Mouse (Mus musculus): ENCODE data around the gene Pgbd5. TPM values are rescaled to one million over a fixed set of nuclear protein-coding genes. Genes with fewer than 3 reads are reported as not detected.

The Pgbd5 gene
- total and polyA plus RNA-seq, 3 experiments = 0.89 to 3.9 (median 3.1) TPM

GRCm38 (mm10) chr8:124392271-124393012 is 47.0 kb downstream of the Pgbd5 start:
- no peak for DNase-seq (ENCODE audit: extremely low read depth)
- H3K4me1 ChIP-seq (ENCODE audit: control insufficient read depth in 1 of 2, insufficient read depth in 2 of 2) = peaks cover 2 to 12% of the 10 kb centered on the region in 2 experiments; a peak in 3 of 4 replicates
- no peaks in the 10 kb centered on the region for H3K79me2 ChIP-seq (replicated peaks; ENCODE audit: control insufficient read depth, extremely low read depth, insufficient read depth, poor library complexity, severe bottlenecking)
- H3K4me3 ChIP-seq (replicated peaks in 1 of 3; ENCODE audit: low read depth in 2 of 3, low read length in 2 of 3, poor library complexity in 1 of 3) = no peak overlapping the region
- no peak overlapping the region for H3K4me2 ChIP-seq (ENCODE audit: insufficient read depth, low read depth, poor library complexity, severe bottlenecking)
- H3K27ac ChIP-seq (ENCODE audit: insufficient read depth, low read depth) = no peak overlapping the region
- H3K27me3 ChIP-seq (replicated peaks) = peaks cover 8% of the 10 kb centered on the region
- in situ Hi-C loops (cut with MboI; ENCODE audit: low pct_ligation_motif_present, low pct_unique_long_range_greater_than_20kb, low sequenced_read_pairs) (no loop called here), dilution Hi-C loops (cut with MboI; ENCODE audit: extremely low pct_ligation_motif_present, extremely low pct_unique_long_range_greater_than_20kb, low sequenced_read_pairs) (no loop called here)
- peaks cover 6% of the 10 kb centered on the region for H3K9me3 ChIP-seq (replicated peaks; ENCODE audit: low read length)
- H3K9ac ChIP-seq (ENCODE audit: insufficient read depth, low read depth) = no peak overlapping the region
- no peaks in the 10 kb centered on the region for H3K36me3 ChIP-seq (replicated peaks in 1 of 2; ENCODE audit: control insufficient read depth in 1 of 2, insufficient read depth in 1 of 2, low read length in 1 of 2)
- TF ChIP-seq HCFC1 (IDR thresholded peaks at IDR 0.05; ENCODE audit: low read depth, low read length) (no peak), ZMIZ1 (IDR thresholded peaks at IDR 0.05; ENCODE audit: low read depth, low read length) (no peak), POLR2A (IDR thresholded peaks at IDR 0.05; ENCODE audit: low read depth, low read length) (no peak), GABPA (IDR thresholded peaks at IDR 0.05; ENCODE audit: insufficient replicate concordance, low read depth, low read length) (no peak), ZKSCAN1 (IDR thresholded peaks at IDR 0.05; ENCODE audit: borderline replicate concordance, low read depth, low read length) (no peak), ETS1 (conservative IDR thresholded peaks at IDR 0.05; ENCODE audit: low read depth, low read length) (no peak), ELF1 (IDR thresholded peaks at IDR 0.05; ENCODE audit: low read depth, low read length) (no peak), TBP (conservative IDR thresholded peaks at IDR 0.05; ENCODE audit: low read depth, low read length) (no peak), RCOR1 (conservative IDR thresholded peaks at IDR 0.05; ENCODE audit: low read depth, low read length) (no peak), CHD1 (IDR thresholded peaks at IDR 0.05; ENCODE audit: low read depth, low read length) (no peak), JUND (conservative IDR thresholded peaks at IDR 0.05; ENCODE audit: low read depth, low read length) (no peak), RAD21 (IDR thresholded peaks at IDR 0.05; ENCODE audit: low read depth, low read length) (no peak), PAX5 (IDR thresholded peaks at IDR 0.05; ENCODE audit: low read length) (no peak), MYC (IDR thresholded peaks at IDR 0.05; ENCODE audit: low read depth, low read length) (no peak), MAFK (IDR thresholded peaks at IDR 0.05; ENCODE audit: insufficient replicate concordance, low read length) (no peak), EP300 (IDR thresholded peaks at IDR 0.05; ENCODE audit: low read length) (no peak), MAZ (IDR thresholded peaks at IDR 0.05; ENCODE audit: low read depth, low read length) (no peak), NELFE (IDR thresholded peaks at IDR 0.05; ENCODE audit: low read depth, low read length) (no peak), CHD2 (IDR thresholded peaks at IDR 0.05; ENCODE audit: low read length) (no peak)

GRCm38 (mm10) chr8:124391191-124391590 is 48.3 kb downstream of the Pgbd5 start:
- in situ Hi-C loops (cut with MboI; ENCODE audit: low pct_ligation_motif_present, low pct_unique_long_range_greater_than_20kb, low sequenced_read_pairs) = no loop called here

More at GRCm38 (mm10) chr8:124391191-124391590, 48.3 kb downstream of the Pgbd5 start:
- H3K79me2 ChIP-seq (replicated peaks; ENCODE audit: control insufficient read depth, extremely low read depth, insufficient read depth, poor library complexity, severe bottlenecking) = no peaks in the 10 kb centered on the region
- no peak for TF ChIP-seq ETS1 (conservative IDR thresholded peaks at IDR 0.05; ENCODE audit: low read depth, low read length)
- no peak for TF ChIP-seq USF2 (conservative IDR thresholded peaks at IDR 0.05; ENCODE audit: low read depth, low read length)
- TF ChIP-seq USF1 (IDR thresholded peaks at IDR 0.05; ENCODE audit: low read depth, low read length) = no peak
- no peak for TF ChIP-seq POLR2A (IDR thresholded peaks at IDR 0.05; ENCODE audit: low read depth, low read length)
- TF ChIP-seq TCF12 (IDR thresholded peaks at IDR 0.05; ENCODE audit: low read depth, low read length) = no peak
- H3K27ac ChIP-seq (ENCODE audit: insufficient read depth, low read depth) = no peak overlapping the region
- H3K4me3 ChIP-seq (replicated peaks in 1 of 3; ENCODE audit: low read depth in 2 of 3, low read length in 2 of 3, poor library complexity in 1 of 3) = no peak overlapping the region
- H3K36me3 ChIP-seq (replicated peaks in 1 of 2; ENCODE audit: control insufficient read depth in 1 of 2, insufficient read depth in 1 of 2, low read length in 1 of 2) = no peaks in the 10 kb centered on the region
- peaks cover 6% of the 10 kb centered on the region for H3K9me3 ChIP-seq (replicated peaks; ENCODE audit: low read length)
- no peak for DNase-seq (ENCODE audit: extremely low read depth)
- peaks cover 11 to 23% of the 10 kb centered on the region in 2 experiments for H3K4me1 ChIP-seq (ENCODE audit: control insufficient read depth in 1 of 2, insufficient read depth in 2 of 2)
- peaks cover under 1% of the 10 kb centered on the region for H3K27me3 ChIP-seq (replicated peaks)
- H3K4me2 ChIP-seq (ENCODE audit: insufficient read depth, low read depth, poor library complexity, severe bottlenecking) = no peak overlapping the region
- dilution Hi-C loops (cut with MboI; ENCODE audit: extremely low pct_ligation_motif_present, extremely low pct_unique_long_range_greater_than_20kb, low sequenced_read_pairs) = no loop called here
- no peak overlapping the region for H3K9ac ChIP-seq (ENCODE audit: insufficient read depth, low read depth)

Measured in CH12.LX (cell line).